Mouse (Mus musculus): ENCODE data around the gene Pinlyp. TPM values are rescaled to one million over a fixed set of nuclear protein-coding genes. Genes with fewer than 3 reads are reported as not detected.
A peak's percentile ranks its signal among the peaks of the same experiment; 100 is the strongest.

Pinlyp gene
- polyA plus RNA-seq, 1 experiment from 2014 or later, result not detected

DNA sequence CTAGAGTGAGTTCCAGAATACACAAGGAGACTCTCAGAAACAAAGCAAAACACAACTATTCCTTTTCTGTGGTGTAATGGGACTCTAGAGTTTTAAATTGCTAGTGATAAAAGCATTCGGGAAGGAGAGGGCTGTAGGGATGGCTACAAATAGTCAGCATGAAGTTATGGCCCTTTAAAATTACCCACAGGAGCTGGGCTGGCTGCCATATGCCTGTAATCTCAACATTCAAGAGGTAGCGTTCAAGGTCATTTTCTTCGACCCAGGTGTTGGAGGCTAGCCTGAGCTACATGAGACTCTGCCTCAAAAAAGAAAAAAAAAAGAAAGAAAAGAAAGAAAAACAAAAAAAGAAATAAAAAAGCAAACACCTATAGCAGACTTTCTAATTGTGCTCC lies 39.9 kb downstream of the Pinlyp start:
- Histone ChIP-seq H3K27ac (replicated peaks) (no peak overlapping the region), H3K27me3 (peaks cover 61% of the 10 kb centered on the region), H3K4me1 (replicated peaks) (peaks cover 40% of the 10 kb centered on the region), H3K36me3 (replicated peaks) (no peaks in the 10 kb centered on the region), H3K9me3 (replicated peaks) (no peaks in the 10 kb centered on the region), H3K9ac (no peak overlapping the region), H3K4me2 (peak overlapping the region; percentile 95), H3K4me3 (replicated peaks) (peak overlapping the region; percentile 68; the same call in 1 of the 2 replicates)
- WGBS (ENCODE audit: insufficient replicate concordance), result 37% methylated on average over 3 of the region's 3 CpGs
- ATAC-seq (ENCODE audit: insufficient read depth), result no peak

- Histone ChIP-seq H3K27me3 (peaks cover 66% of the 10 kb centered on the region), H3K36me3 (replicated peaks) (no peaks in the 10 kb centered on the region), H3K4me1 (replicated peaks) (peaks cover 40% of the 10 kb centered on the region), H3K9me3 (replicated peaks) (no peaks in the 10 kb centered on the region), H3K4me3 (replicated peaks) (no peak overlapping the region), H3K9ac (no peak overlapping the region), H3K4me2 (peak overlapping the region; percentile 95; the same call in 1 of the 2 replicates), H3K27ac (replicated peaks) (no peak overlapping the region)
- no peak for ATAC-seq (ENCODE audit: insufficient read depth)
- 49% methylated on average over 15 of the region's 15 CpGs for WGBS (ENCODE audit: insufficient replicate concordance)
Observed at GRCm38 (mm10) chr7:24505447-24506064, 40.4 kb downstream of the Pinlyp start.

- Histone ChIP-seq H3K4me2 (no peak overlapping the region; the same call in 1 of the 2 replicates), H3K4me3 (replicated peaks) (no peak overlapping the region), H3K27me3 (peaks cover 73% of the 10 kb centered on the region), H3K4me1 (replicated peaks) (peaks cover 46% of the 10 kb centered on the region), H3K9me3 (replicated peaks) (no peaks in the 10 kb centered on the region), H3K27ac (replicated peaks) (no peak overlapping the region), H3K36me3 (replicated peaks) (no peaks in the 10 kb centered on the region), H3K9ac (no peak overlapping the region)
- WGBS (ENCODE audit: insufficient replicate concordance), result 13% methylated on average over 4 of the region's 4 CpGs
- no peak for ATAC-seq (ENCODE audit: insufficient read depth)
Observed at GRCm38 (mm10) chr7:24504868-24505267, 41.0 kb downstream of the Pinlyp start.

DNA sequence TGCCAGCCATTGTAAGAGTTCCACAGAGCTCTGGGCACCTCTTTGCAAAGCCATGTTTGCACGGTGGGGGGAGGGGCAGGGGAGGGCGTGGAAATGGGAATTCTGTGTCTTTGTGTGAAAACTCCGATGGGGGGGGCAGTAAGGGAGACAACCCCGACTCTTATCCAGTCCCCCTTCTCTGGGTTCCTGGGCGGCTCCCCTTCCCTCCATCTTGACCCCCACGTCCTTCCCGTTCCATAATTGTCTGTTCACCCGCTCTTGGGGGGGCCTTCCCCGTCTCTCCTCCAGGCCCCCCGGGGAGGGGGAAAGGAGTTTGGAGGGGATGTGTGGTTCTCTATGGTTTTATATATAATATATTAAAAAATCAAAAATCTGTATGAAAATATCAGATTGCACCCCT lies 41.9 kb downstream of the Pinlyp start:
- H3K36me3 ChIP-seq (replicated peaks), result no peaks in the 10 kb centered on the region
- H3K27ac ChIP-seq (replicated peaks), result no peak overlapping the region
- ATAC-seq (ENCODE audit: insufficient read depth), result no peak
- peak overlapping the region; percentile 23; the same call in 1 of the 2 replicates for H3K4me2 ChIP-seq
- H3K27me3 ChIP-seq, result peaks cover 82% of the 10 kb centered on the region
- WGBS (ENCODE audit: insufficient replicate concordance), result 21% methylated on average over 10 of the region's 10 CpGs
- H3K9me3 ChIP-seq (replicated peaks), result no peaks in the 10 kb centered on the region
- no peak overlapping the region for H3K9ac ChIP-seq
- H3K4me1 ChIP-seq (replicated peaks), result peaks cover 47% of the 10 kb centered on the region
- no peak overlapping the region for H3K4me3 ChIP-seq (replicated peaks)

DNA sequence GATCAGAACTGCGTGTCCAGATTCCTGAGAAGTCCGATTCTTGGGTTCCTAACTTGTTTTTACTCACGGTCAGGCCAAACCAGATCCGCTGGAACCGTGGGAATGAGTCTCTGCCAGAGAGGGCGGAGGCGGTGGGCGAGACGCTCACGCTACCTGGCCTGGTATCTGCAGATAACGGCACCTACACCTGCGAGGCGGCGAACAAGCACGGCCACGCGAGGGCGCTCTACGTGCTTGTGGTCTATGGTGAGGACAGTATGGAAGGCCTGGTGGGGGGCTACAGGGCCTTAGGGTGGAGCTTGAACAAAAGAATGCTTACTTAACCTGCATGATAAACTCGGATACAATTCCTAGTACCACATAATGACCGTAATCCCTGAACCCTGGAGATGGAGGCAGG lies 44.4 kb downstream of the Pinlyp start:
- no peak overlapping the region for H3K4me2 ChIP-seq
- H3K4me3 ChIP-seq (replicated peaks), result no peak overlapping the region
- H3K27me3 ChIP-seq, result peaks cover 88% of the 10 kb centered on the region
- H3K36me3 ChIP-seq (replicated peaks), result no peaks in the 10 kb centered on the region
- H3K4me1 ChIP-seq (replicated peaks), result peaks cover 33% of the 10 kb centered on the region
- no peak for ATAC-seq (ENCODE audit: insufficient read depth)
- no peaks in the 10 kb centered on the region for H3K9me3 ChIP-seq (replicated peaks)
- WGBS (ENCODE audit: insufficient replicate concordance), result 31% methylated on average over 21 of the region's 21 CpGs
- H3K27ac ChIP-seq (replicated peaks), result no peak overlapping the region
- H3K9ac ChIP-seq, result no peak overlapping the region

DNA sequence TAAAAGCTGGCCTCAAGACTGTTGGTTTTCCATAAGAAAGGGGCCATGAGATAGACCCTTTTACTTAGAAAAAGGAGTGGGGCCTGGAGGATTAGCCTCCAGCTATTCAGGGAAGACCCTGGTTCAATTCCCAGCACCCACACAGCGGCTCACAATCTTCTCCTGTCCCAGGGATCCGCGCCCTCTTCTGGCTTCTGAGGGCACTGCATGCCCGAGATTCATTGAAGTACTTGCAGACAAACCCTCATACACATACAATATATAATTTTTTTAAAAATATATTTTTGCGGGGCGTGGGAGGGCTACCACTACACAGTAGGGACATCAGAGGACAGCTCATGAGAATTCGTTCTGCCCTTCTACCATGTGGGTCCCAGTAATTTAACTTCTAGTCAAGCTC lies 45.0 kb downstream of the Pinlyp start:
- H3K4me2 ChIP-seq, result no peak overlapping the region
- no peak overlapping the region for H3K4me3 ChIP-seq (replicated peaks)
- H3K36me3 ChIP-seq (replicated peaks), result no peaks in the 10 kb centered on the region
- no peaks in the 10 kb centered on the region for H3K9me3 ChIP-seq (replicated peaks)
- 18% methylated on average over 7 of the region's 7 CpGs for WGBS (ENCODE audit: insufficient replicate concordance)
- no peak overlapping the region for H3K9ac ChIP-seq
- H3K27me3 ChIP-seq, result peaks cover 82% of the 10 kb centered on the region
- no peak for ATAC-seq (ENCODE audit: insufficient read depth)
- H3K4me1 ChIP-seq (replicated peaks), result peaks cover 28% of the 10 kb centered on the region
- H3K27ac ChIP-seq (replicated peaks), result no peak overlapping the region

DNA sequence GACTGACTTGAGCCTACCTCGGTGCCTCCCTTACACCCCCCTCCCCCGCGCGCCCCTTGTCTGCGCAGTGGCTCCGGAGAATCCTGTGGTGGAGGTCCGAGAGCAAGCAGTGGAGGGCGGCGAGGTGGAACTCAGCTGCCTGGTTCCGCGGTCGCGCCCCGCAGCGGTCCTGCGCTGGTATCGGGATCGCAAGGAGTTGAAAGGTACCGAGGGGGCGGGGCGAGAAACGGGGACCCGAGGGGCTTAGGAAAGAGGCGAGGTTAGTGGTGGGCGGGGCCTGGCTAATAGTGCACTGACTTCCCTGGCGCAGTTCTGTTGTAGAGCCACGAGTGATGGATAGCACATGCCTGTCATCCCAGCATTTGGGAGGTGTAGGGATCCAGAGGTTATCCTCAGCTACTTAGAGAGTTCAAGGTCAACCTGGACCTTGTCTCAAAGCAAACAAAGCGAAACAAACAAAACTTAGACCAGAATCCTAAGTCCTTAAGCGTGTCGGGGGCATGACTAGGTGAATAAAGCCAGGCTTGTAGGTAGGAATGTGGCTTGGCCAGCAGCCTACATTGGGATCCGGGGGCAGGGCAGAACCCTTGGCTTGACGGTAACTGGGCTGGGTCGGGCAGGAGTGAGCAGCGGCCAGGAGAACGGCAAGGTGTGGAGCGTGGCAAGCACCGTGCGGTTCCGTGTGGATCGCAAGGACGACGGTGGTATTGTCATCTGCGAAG lies 45.9 kb downstream of the Pinlyp start:
- Histone ChIP-seq H3K4me1 (replicated peaks) (peaks cover 20% of the 10 kb centered on the region), H3K36me3 (replicated peaks) (no peaks in the 10 kb centered on the region), H3K9ac (no peak overlapping the region), H3K4me2 (peak overlapping the region; percentile 29; the same call in 1 of the 2 replicates), H3K4me3 (replicated peaks) (no peak overlapping the region), H3K27ac (replicated peaks) (no peak overlapping the region), H3K27me3 (peaks cover 73% of the 10 kb centered on the region), H3K9me3 (replicated peaks) (no peaks in the 10 kb centered on the region)
- 9% methylated on average over 43 of the region's 43 CpGs for WGBS (ENCODE audit: insufficient replicate concordance)
- no peak for ATAC-seq (ENCODE audit: insufficient read depth)

Other genes with a start within 250 kb of the Pinlyp start
- gene Zfp61, start 244.9 kb downstream of the Pinlyp start, polyA plus RNA-seq (2015; fragmentation: Nextera tagmentation; extraction: Ambion mirVana), result 2.1 and 2.6 TPM in 2 replicates
- 1.7 TPM in 2 replicates for gene Zfp94, start 229.5 kb downstream of the Pinlyp start, polyA plus RNA-seq (2015; fragmentation: Nextera tagmentation; extraction: Ambion mirVana)
- gene Tescl, start 212.2 kb downstream of the Pinlyp start, polyA plus RNA-seq (2015; fragmentation: Nextera tagmentation; extraction: Ambion mirVana), result not detected in 2 replicates
- not detected in 2 replicates for gene Lypd5, start 196.9 kb downstream of the Pinlyp start, polyA plus RNA-seq (2015; fragmentation: Nextera tagmentation; extraction: Ambion mirVana)
- gene Kcnn4, start 175.9 kb downstream of the Pinlyp start, polyA plus RNA-seq (2015; fragmentation: Nextera tagmentation; extraction: Ambion mirVana), result 127 and 144 TPM in 2 replicates
- 14.8 and 15.9 TPM in 2 replicates for gene Smg9, start 146.5 kb downstream of the Pinlyp start, polyA plus RNA-seq (2015; fragmentation: Nextera tagmentation; extraction: Ambion mirVana)
- gene Irgc1, start 93.8 kb downstream of the Pinlyp start, polyA plus RNA-seq (2015; fragmentation: Nextera tagmentation; extraction: Ambion mirVana), result 0.18 TPM in 1 of 2 replicates, not detected in the other
- gene Plaur, start 83.6 kb downstream of the Pinlyp start, polyA plus RNA-seq (2015; fragmentation: Nextera tagmentation; extraction: Ambion mirVana), result 5.8 and 6.5 TPM in 2 replicates
- gene Cadm4, start 64.1 kb downstream of the Pinlyp start, polyA plus RNA-seq (2015; fragmentation: Nextera tagmentation; extraction: Ambion mirVana), result 0.20 and 0.25 TPM in 2 replicates
- gene Zfp428, start 39.1 kb downstream of the Pinlyp start, polyA plus RNA-seq (2015; fragmentation: Nextera tagmentation; extraction: Ambion mirVana), result 4.2 and 4.5 TPM in 2 replicates
- gene AC161166.1, start 33.7 kb downstream of the Pinlyp start, polyA plus RNA-seq (2015; fragmentation: Nextera tagmentation; extraction: Ambion mirVana), result not detected in 2 replicates
- gene Irgq, start 15.4 kb downstream of the Pinlyp start, polyA plus RNA-seq (2015; fragmentation: Nextera tagmentation; extraction: Ambion mirVana), result 1.6 and 2.0 TPM in 2 replicates
- 41.1 and 48.9 TPM in 2 replicates for gene Xrcc1, start 171 bp upstream of the Pinlyp start, polyA plus RNA-seq (2015; fragmentation: Nextera tagmentation; extraction: Ambion mirVana)
- 27.1 and 28.9 TPM in 2 replicates for gene Ethe1, start 41.4 kb upstream of the Pinlyp start, polyA plus RNA-seq (2015; fragmentation: Nextera tagmentation; extraction: Ambion mirVana)
- 0.22 and 0.24 TPM in 2 replicates for gene Zfp575, start 41.5 kb upstream of the Pinlyp start, polyA plus RNA-seq (2015; fragmentation: Nextera tagmentation; extraction: Ambion mirVana)
- 0.10 and 0.12 TPM in 2 replicates for gene Phldb3, start 64.6 kb upstream of the Pinlyp start, polyA plus RNA-seq (2015; fragmentation: Nextera tagmentation; extraction: Ambion mirVana)
- gene Lypd3, start 90.4 kb upstream of the Pinlyp start, polyA plus RNA-seq (2015; fragmentation: Nextera tagmentation; extraction: Ambion mirVana), result not detected in 2 replicates
- gene Tex101, start 130.6 kb upstream of the Pinlyp start, polyA plus RNA-seq (2015; fragmentation: Nextera tagmentation; extraction: Ambion mirVana), result 0.08 TPM in 1 of 2 replicates, not detected in the other
- not detected in 2 replicates for gene BC049730, start 163.1 kb upstream of the Pinlyp start, polyA plus RNA-seq (2015; fragmentation: Nextera tagmentation; extraction: Ambion mirVana)
- gene Gm4763, start 180.8 kb upstream of the Pinlyp start, polyA plus RNA-seq (2015; fragmentation: Nextera tagmentation; extraction: Ambion mirVana), result not detected in 2 replicates
- 10.1 and 13.5 TPM in 2 replicates for gene Cd177, start 214.2 kb upstream of the Pinlyp start, polyA plus RNA-seq (2015; fragmentation: Nextera tagmentation; extraction: Ambion mirVana)
- gene Ceacam10, start 231.1 kb upstream of the Pinlyp start, polyA plus RNA-seq (2015; fragmentation: Nextera tagmentation; extraction: Ambion mirVana), result 2.1 and 2.4 TPM in 2 replicates

Data from liver, embryonic 15.5 days (tissue).